Mouse (Mus musculus): ENCODE measurements around the gene Tbx1. TPM values are rescaled to one million over a fixed set of nuclear protein-coding genes. Genes with fewer than 3 reads are reported as not detected.

Tbx1 gene
- polyA plus RNA-seq, 1 experiment, result not detected

DNA sequence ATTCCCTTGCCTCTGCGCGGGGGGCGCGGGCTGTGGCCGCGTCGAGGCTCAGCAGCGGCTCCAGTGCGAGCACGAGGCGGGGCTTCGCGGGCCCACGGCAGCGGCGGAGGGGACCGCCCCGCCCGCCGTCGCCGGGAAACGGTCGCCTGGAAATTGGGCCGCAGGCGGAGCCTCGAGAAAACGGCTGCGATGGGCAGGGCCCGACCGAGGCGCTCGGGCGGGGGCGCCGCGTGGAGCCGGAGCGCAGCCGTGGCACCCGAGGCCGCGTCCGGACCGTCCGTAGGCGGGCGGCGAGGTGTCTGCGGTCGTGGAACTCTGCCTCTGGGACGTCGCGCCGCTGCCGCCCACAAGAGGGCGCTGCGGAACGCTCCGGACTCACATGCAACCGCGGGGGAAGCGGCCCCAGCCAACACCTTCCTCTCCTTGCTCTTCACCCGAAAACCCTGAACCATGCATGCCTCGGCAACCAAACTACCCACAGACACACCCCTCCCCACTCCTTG, 36.0 kb upstream of the Tbx1 start, which contains the start of gene Gm49601:
Gm49601 (minus strand) TSS at position 52 of the 503 bp plus-strand sequence.
- Histone ChIP-seq H3K4me3 (ENCODE audit: insufficient read depth, low read depth, low read length) (peak within 1 kb of the TSS; percentile 55), H3K27ac (replicated peaks; ENCODE audit: low read depth, low read length) (no peak within 1 kb of the TSS)

GRCm38 (mm10) chr16:18625791-18626311, 35.4 kb upstream of the Tbx1 start:
- Histone ChIP-seq H3K4me1 (ENCODE audit: control insufficient read depth, insufficient read depth, insufficient read length, low read length) (no peaks in the 10 kb centered on the region), H3K4me3 (ENCODE audit: insufficient read depth, low read depth, low read length) (peak overlapping the region; percentile 55), H3K27ac (replicated peaks; ENCODE audit: low read depth, low read length) (no peak overlapping the region)

More for the DNA sequence above, 36.0 kb upstream of the Tbx1 start, which contains the start of gene Gm49601:
- H3K4me1 ChIP-seq (ENCODE audit: control insufficient read depth, insufficient read depth, insufficient read length, low read length), result no peaks in the 10 kb centered on the region

DNA sequence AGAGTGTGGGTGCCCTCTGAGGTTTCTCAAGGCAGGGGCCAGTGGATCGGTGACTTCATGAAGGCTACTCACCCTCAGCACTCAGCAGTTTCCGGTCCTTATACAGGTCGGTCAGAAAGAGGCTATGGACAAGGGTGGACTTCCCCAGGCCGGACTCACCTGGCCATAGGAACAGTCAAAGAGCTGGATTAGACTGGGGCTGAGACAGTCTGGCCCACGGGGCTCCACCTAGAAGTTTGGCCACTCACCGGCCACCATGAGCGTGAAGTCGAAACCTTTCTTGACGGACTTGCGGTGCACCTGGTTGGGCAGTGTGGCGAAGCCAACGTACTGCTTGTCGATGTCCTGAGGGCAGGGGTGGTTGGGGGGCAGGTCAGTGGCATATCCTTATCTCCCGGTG, 34.6 kb upstream of the Tbx1 start:
- Histone ChIP-seq H3K4me1 (ENCODE audit: control insufficient read depth, insufficient read depth, insufficient read length, low read length) (no peaks in the 10 kb centered on the region), H3K4me3 (ENCODE audit: insufficient read depth, low read depth, low read length) (no peak overlapping the region), H3K27ac (replicated peaks; ENCODE audit: low read depth, low read length) (no peak overlapping the region)

- H3K4me3 ChIP-seq (ENCODE audit: insufficient read depth, low read depth, low read length), result no peak overlapping the region
- no peaks in the 10 kb centered on the region for H3K4me1 ChIP-seq (ENCODE audit: control insufficient read depth, insufficient read depth, insufficient read length, low read length)
- no peak overlapping the region for H3K27ac ChIP-seq (replicated peaks; ENCODE audit: low read depth, low read length)
Measured at GRCm38 (mm10) chr16:18624641-18625040, 34.2 kb upstream of the Tbx1 start.

GRCm38 (mm10) chr16:18623751-18624540, 33.5 kb upstream of the Tbx1 start:
- Histone ChIP-seq H3K4me1 (ENCODE audit: control insufficient read depth, insufficient read depth, insufficient read length, low read length) (no peaks in the 10 kb centered on the region), H3K4me3 (ENCODE audit: insufficient read depth, low read depth, low read length) (no peak overlapping the region), H3K27ac (replicated peaks; ENCODE audit: low read depth, low read length) (no peak overlapping the region)

GRCm38 (mm10) chr16:18622916-18623750, 32.7 kb upstream of the Tbx1 start:
- Histone ChIP-seq H3K4me1 (ENCODE audit: control insufficient read depth, insufficient read depth, insufficient read length, low read length) (no peaks in the 10 kb centered on the region), H3K27ac (replicated peaks; ENCODE audit: low read depth, low read length) (no peak overlapping the region), H3K4me3 (ENCODE audit: insufficient read depth, low read depth, low read length) (no peak overlapping the region)

DNA sequence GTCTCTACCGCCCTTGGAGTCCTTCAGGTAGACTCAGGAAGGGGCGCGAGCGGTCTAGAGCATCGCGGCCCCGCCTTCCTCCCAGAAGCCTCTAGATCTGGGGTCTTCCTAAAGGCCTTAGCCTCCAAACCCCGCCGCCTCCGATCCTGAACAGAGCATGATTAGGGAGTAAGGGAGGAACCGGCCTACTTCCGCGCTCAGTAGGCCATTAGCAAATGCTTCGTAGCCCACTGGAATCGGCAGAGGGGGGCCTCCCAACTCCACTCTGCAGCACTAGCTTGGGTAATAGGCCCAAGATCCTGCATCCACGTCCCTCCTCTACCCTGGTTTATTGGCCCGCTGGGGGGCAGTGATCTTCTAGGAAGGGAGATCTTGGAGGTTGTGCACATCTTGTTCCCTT, 31.5 kb upstream of the Tbx1 start, which contains the start of gene Gp1bb:
Gp1bb (minus strand) TSS at position 385 of the 400 bp plus-strand sequence.
- H3K4me1 ChIP-seq (ENCODE audit: control insufficient read depth, insufficient read depth, insufficient read length, low read length), result no peaks in the 10 kb centered on the region
- peak within 1 kb of the TSS; percentile 16; the same call in 1 of the 2 replicates for H3K4me3 ChIP-seq (ENCODE audit: insufficient read depth, low read depth, low read length)

GRCm38 (mm10) chr16:18621362-18622001, 31.0 kb upstream of the Tbx1 start:
- peak overlapping the region; percentile 16; the same call in 1 of the 2 replicates for H3K4me3 ChIP-seq (ENCODE audit: insufficient read depth, low read depth, low read length)
- H3K4me1 ChIP-seq (ENCODE audit: control insufficient read depth, insufficient read depth, insufficient read length, low read length), result no peaks in the 10 kb centered on the region
- no peak overlapping the region for H3K27ac ChIP-seq (replicated peaks; ENCODE audit: low read depth, low read length)

More for the DNA sequence above, 31.5 kb upstream of the Tbx1 start, which contains the start of gene Gp1bb:
- H3K27ac ChIP-seq (replicated peaks; ENCODE audit: low read depth, low read length), result no peak within 1 kb of the TSS

DNA sequence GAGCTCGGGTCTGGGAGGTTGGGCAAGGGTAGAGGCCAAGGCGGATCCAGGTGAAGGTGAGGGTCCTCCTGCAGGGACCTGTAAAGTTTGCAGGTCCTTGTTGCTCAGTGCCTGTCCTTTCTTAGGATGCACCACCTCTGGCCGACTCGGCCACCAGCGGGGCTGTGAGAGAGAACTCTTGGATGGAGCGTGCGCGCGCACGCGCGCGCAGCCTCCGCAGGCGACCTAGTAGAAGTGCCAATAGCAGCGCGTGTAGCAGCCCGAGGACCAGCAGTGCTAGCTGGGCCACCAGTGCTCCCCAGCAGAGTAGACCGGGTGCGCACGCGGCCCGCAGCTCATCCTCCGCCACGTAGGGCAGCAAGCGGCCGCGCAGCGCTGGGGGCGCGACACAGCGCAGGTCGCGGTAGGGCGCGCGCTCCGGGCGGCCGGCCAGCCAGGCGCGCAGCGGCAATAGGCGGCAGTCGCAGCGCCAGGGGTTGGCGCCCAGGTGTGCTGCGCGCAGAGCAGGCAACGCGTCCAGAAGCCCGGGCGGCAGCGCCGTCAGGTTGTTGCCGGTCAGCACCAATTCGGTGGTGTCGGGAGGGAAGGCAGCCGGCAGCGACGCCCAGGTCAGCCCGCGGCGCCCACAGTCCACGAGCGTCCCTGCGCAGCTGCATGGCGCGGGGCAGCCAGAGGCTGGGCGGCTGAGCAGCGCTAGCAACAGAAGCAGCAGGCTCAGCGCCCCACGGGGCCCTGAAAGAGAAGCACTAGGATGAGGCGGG, 30.3 kb upstream of the Tbx1 start:
- peak overlapping the region; percentile 16 for H3K4me3 ChIP-seq (ENCODE audit: insufficient read depth, low read depth, low read length)
- no peak overlapping the region for H3K27ac ChIP-seq (replicated peaks; ENCODE audit: low read depth, low read length)
- no peaks in the 10 kb centered on the region for H3K4me1 ChIP-seq (ENCODE audit: control insufficient read depth, insufficient read depth, insufficient read length, low read length)

DNA sequence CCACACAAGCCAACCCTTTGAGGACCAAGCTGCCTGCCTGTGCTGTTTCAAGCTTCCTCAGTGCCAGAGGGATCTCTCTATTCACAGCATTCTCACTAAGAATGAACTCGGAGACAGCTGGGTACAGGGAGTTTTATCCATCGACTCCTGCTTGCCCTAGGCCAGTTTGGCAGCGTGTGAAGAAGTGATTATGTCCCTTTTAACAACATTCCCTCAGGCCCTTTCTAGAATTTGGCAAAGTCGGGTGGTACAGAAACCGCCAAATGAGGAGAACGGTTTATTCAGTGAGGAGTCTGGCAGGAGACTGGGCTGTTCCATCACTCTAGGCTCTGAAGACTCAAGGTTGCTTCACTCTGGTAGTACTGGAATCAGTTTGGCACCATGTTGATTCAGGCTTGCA, 29.7 kb upstream of the Tbx1 start:
- no peaks in the 10 kb centered on the region for H3K4me1 ChIP-seq (ENCODE audit: control insufficient read depth, insufficient read depth, insufficient read length, low read length)
- H3K4me3 ChIP-seq (ENCODE audit: insufficient read depth, low read depth, low read length), result no peak overlapping the region
- H3K27ac ChIP-seq (replicated peaks; ENCODE audit: low read depth, low read length), result no peak overlapping the region

DNA sequence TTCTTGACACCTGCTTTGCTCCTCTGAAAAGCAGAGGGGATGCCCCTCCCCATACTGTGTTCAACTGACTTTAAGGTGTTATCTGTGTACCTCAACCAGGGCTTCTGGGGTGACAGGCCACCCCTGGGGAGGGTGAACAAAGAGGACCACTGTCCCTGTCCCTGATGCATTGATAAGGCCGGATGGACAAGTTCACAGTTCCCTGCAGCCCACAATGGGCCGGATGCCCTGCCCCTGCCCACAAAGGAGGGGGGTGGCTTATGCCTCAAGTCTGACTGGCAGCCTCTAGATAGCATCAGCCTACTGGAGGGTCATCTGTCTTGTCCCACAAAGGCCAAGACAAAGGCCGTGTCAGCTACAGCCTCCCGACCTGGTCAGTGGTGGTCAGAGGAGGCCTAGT, 28.6 kb upstream of the Tbx1 start:
- no peak overlapping the region for H3K4me3 ChIP-seq (ENCODE audit: insufficient read depth, low read depth, low read length)
- no peak overlapping the region for H3K27ac ChIP-seq (replicated peaks; ENCODE audit: low read depth, low read length)
- H3K4me1 ChIP-seq (ENCODE audit: control insufficient read depth, insufficient read depth, insufficient read length, low read length), result no peaks in the 10 kb centered on the region

DNA sequence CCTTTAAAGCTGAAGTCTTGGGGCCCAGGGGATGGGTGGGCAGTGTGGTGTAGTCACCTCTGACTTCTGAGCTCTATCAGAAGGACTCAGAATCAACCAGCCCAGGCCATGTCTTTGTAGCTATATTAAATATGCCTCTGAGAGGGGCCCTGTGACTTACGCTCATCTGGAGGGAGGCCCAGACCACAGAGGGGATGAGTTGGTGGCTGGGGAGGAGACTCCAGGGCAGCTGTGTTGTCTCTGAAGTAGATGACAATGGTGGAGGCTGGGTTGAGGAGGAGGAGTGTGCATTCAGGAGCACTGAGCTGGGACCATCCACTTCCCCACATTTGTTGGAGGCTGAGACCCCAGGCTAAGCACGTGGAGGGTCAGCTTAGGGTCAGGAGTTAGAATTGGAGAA, 27.8 kb upstream of the Tbx1 start:
- Histone ChIP-seq H3K27ac (replicated peaks; ENCODE audit: low read depth, low read length) (no peak overlapping the region), H3K4me1 (ENCODE audit: control insufficient read depth, insufficient read depth, insufficient read length, low read length) (no peaks in the 10 kb centered on the region), H3K4me3 (ENCODE audit: insufficient read depth, low read depth, low read length) (no peak overlapping the region)

DNA sequence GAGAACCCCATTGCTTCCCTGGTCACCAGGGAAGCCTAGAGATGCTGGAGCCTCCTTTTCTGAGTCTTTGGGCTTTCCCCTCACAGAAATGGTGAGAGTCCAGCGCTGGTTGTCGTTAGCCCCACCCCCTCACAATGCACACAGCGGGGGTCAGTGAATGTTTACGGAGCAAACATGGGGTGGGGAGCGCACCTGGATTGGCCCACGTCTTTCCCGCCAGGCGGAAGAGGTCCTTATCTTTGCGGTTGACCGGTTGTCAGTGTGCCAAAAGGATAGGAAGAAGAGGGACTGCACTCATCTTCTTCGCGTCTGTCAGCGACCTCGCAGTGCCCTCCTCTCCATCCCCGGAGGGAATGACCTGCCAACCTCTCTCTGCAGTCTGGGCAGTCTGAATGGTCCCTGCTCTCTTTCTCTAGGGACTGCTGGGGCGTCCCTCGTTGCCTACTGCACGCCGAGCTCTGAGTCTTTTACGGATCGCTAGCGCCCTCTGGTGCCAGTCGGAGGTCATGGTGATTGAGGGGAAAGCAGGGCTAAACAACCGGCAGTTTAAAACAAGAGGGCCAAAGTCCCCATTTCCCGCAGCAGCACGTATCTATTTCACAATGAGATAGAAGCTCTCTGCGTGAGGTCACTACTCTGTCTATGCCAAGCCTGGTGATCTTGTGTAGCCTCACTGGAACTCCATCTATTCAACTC, 27.0 kb upstream of the Tbx1 start:
- Histone ChIP-seq H3K4me1 (ENCODE audit: control insufficient read depth, insufficient read depth, insufficient read length, low read length) (no peaks in the 10 kb centered on the region), H3K27ac (replicated peaks; ENCODE audit: low read depth, low read length) (no peak overlapping the region), H3K4me3 (ENCODE audit: insufficient read depth, low read depth, low read length) (no peak overlapping the region)

DNA sequence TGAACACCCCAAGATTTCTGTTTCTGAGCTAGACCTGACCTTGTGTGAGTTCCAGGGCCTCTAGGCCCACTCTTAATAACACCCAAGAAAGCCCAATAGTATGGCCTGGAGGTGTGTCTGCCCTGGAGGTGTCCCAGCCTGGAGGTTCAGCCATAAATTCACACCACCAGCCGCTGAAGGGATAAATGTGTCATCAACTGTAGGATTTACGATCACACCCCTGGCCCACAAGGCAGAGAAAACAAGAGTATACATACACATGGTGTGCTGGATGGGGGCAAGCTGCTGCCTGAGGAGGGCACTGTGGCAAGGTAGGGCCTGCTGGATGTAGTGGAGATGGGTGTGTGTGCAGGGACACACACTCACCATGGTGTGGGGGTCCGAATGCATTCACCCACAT, 22.8 kb upstream of the Tbx1 start:
- no peaks in the 10 kb centered on the region for H3K4me1 ChIP-seq (ENCODE audit: control insufficient read depth, insufficient read depth, insufficient read length, low read length)
- no peak overlapping the region for H3K4me3 ChIP-seq (ENCODE audit: insufficient read depth, low read depth, low read length)
- H3K27ac ChIP-seq (replicated peaks; ENCODE audit: low read depth, low read length), result no peak overlapping the region
